Mouse (Mus musculus) spleen, adult 2 months (tissue): Measurements from ENCODE around the gene Prss30.

Source experiments
- CTCF ChIP-seq: fragments of 200-500 bp; IDR thresholded peaks from 2 replicates; pipeline ENCODE4 v1.5.1; 2011; ENCODE audit warnings: mild to moderate bottlenecking, inconsistent platforms; ENCODE audit not compliant: insufficient read depth, insufficient read length, insufficient replicate concordance; ENCODE audit errors: extremely low read depth
- POLR2A ChIP-seq: fragments of 200-500 bp; IDR thresholded peaks from 2 replicates; pipeline ENCODE4 v1.6.1; 2011; ENCODE audit warnings: low read depth, low read length, inconsistent platforms

DNA sequence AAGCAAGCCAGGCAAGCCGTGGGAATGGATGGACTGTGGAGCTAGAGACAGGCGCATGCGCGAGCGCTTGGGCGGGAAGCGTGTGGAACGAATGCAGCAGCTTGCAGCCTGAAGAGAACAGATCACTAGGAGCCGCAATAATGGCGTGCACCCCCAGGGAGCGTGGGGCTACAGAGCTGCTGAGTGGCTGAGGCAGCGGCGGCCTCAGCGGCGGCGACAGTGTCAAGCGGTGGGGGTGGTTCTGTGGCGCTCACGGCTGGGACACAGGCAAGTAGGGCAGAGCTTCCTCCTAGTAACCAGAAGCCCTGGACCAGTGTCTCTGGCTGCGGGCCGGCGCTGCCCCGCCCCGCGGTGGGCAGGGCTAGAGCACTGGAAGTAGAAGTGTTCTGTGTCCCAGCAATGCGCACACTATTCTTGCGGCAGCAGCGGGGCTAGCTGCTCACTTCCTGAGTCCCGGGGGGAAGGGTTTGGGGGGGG, 55.8 kb downstream of the Prss30 start:
- TF ChIP-seq POLR2A (peak; percentile 61), CTCF (no peak)
